In genomic region chr2:31245491-31246141, GRCm38 (mm10) we compare ENCODE assay signal across 7 mouse cellular contexts. TPM values are rescaled to one million over a fixed set of nuclear protein-coding genes. Genes with fewer than 3 reads are reported as not detected.
A peak's percentile ranks its signal among the peaks of the same experiment; 100 is the strongest.
DNase-seq lines count a peak whose midpoint lies in the region; ATAC-seq lines count a peak whose summit lies in the region.

Gene Ncs1, plus strand, starts transcription at chr2:31245823.

- H3K4me3 ChIP-seq in intestine, embryonic 14.5 days (ENCODE audit: low read depth, low read length), result peak within 1 kb of the TSS; percentile 91
- peak within 1 kb of the TSS; percentile 87 for H3K4me3 ChIP-seq in megakaryocyte, embryonic 14.5 days (replicated peaks)

- H3K36me3 ChIP-seq in intestine, embryonic 14.5 days (ENCODE audit: control insufficient read depth, insufficient read depth, low read length), result no peaks in the 10 kb centered on the region
- no peaks in the 10 kb centered on the region for H3K36me3 ChIP-seq in megakaryocyte, embryonic 14.5 days (replicated peaks; ENCODE audit: low read length)

- peak; percentile 36 for DNase-seq in adrenal gland, adult 8-10 months
- DNase-seq in embryo, embryonic 10.5 days (ENCODE audit: low spot score), result peak; percentile 77
- DNase-seq in gastrocnemius, postnatal 4 days (ENCODE audit: low spot score in 2 of 2), result peak; percentile 64 to 80
- DNase-seq in intestine, embryonic 14.5 days (ENCODE audit: low spot score), result peak; percentile 83
- peak; percentile 85 to 91 for DNase-seq in left cerebral cortex, postnatal 14 days (ENCODE audit: low spot score in 2 of 2)
- peak; percentile 89 for DNase-seq in right cerebral cortex, postnatal 14 days

- WGBS in intestine, embryonic 14.5 days, result under 1% methylated on average over 81 of the region's 89 CpGs

- ATAC-seq in intestine, embryonic 14.5 days (replicated peaks; ENCODE audit: low FRiP score, low TSS enrichment, low read depth), result peak; percentile 83

- H3K4me1 ChIP-seq in intestine, embryonic 14.5 days (replicated peaks; ENCODE audit: control insufficient read depth, insufficient read depth, low read length), result peaks cover 25% of the 10 kb centered on the region; the same call in 1 of the 2 replicates
- peaks cover 17% of the 10 kb centered on the region for H3K4me1 ChIP-seq in megakaryocyte, embryonic 14.5 days

- H3K9me3 ChIP-seq in intestine, embryonic 14.5 days (ENCODE audit: control insufficient read depth, low read length), result no peaks in the 10 kb centered on the region
- H3K9me3 ChIP-seq in megakaryocyte, embryonic 14.5 days, result peaks cover 5% of the 10 kb centered on the region; the same call in 1 of the 2 replicates

- intact Hi-C loops in left cerebral cortex, postnatal 14 days (cut with DNase I), result loop anchor here (2.0 kb wide), 1 partner anchor 45 kb away; no protein-coding TSS in a partner anchor

- H3K27ac ChIP-seq in intestine, embryonic 14.5 days (ENCODE audit: low read depth), result peak within 1 kb of the TSS; percentile 25; the same call in 1 of the 2 replicates

- H3K27me3 ChIP-seq in intestine, embryonic 14.5 days (replicated peaks; ENCODE audit: control insufficient read depth, insufficient read depth, low read length), result no peaks in the 10 kb centered on the region
- H3K27me3 ChIP-seq in megakaryocyte, embryonic 14.5 days (replicated peaks), result peaks cover 97% of the 10 kb centered on the region

- peak within 1 kb of the TSS; percentile 86 for H3K4me2 ChIP-seq in intestine, embryonic 14.5 days (ENCODE audit: low read length)

- H3K9ac ChIP-seq in intestine, embryonic 14.5 days (ENCODE audit: low read length), result peak within 1 kb of the TSS; percentile 85

RNA-seq across cellular contexts. Expression of gene Ncs1, which starts in this region (rescaled TPM):
- 10 to 100 TPM in 2 of 4 experiments, 1 to 10 TPM in 2; 4.4 to 11.0 (median 7.7) TPM for total RNA-seq in adrenal gland, adult 8-10 months (2022)
- total RNA-seq in gastrocnemius, postnatal 4 days (2021), result 10 to 100 TPM; 28.9 to 34.5 TPM
- 35.3 and 39.1 TPM in 2 replicates for polyA plus RNA-seq in intestine, embryonic 14.5 days (2014; fragmentation: Nextera tagmentation; extraction: Ambion mirVana)
- 100 to 1,000 TPM; 159 to 160 TPM for total RNA-seq in left cerebral cortex, postnatal 14 days (2021)
- 0.26 TPM in 1 of 2 replicates, not detected in the other for polyA plus RNA-seq in megakaryocyte, embryonic 14.5 days (2012; ENCODE audit: insufficient read depth, low replicate concordance)

Comparison
In these comparisons a context has a peak if more than half of its experiments do, and no peak if none do; other contexts are left out.
1. Peak in every context shown above with its lines: DNase-seq, ATAC-seq, H3K4me3 ChIP-seq and H3K27ac ChIP-seq.
2. RNA of gene Ncs1 (total RNA-seq): 159 to 160 TPM in left cerebral cortex, postnatal 14 days; 28.9 to 34.5 TPM in gastrocnemius, postnatal 4 days and 4.4 to 11.0 TPM in adrenal gland, adult 8-10 months; every median in the first group is over 4 times any median in the second.
3. RNA of gene Ncs1 (polyA plus RNA-seq): 35.3 to 39.1 TPM in intestine, embryonic 14.5 days; 0.26 TPM in megakaryocyte, embryonic 14.5 days; every median in the first group is over 10 times any median in the second.
4. DNase-seq: peak in every context shown above with its lines; median percentile 89 in right cerebral cortex, postnatal 14 days; 88 in left cerebral cortex, postnatal 14 days; 83 in intestine, embryonic 14.5 days; 77 in embryo, embryonic 10.5 days; 72 in gastrocnemius, postnatal 4 days; 36 in adrenal gland, adult 8-10 months.